Mouse (Mus musculus) liver, embryonic 14.5 days (tissue): ENCODE data around the gene Ppfibp1. TPM values are rescaled to one million over a fixed set of nuclear protein-coding genes. Genes with fewer than 3 reads are reported as not detected.

ENCODE experiments used
- ATAC-seq: fragments of 200-750 bp; cut with Nextera tagmentation; 2 replicates; pipeline ENCODE4 v1.8.0; 2017; ENCODE audit warnings: moderate number of reproducible peaks, mild to moderate bottlenecking, moderate library complexity; ENCODE audit not compliant: insufficient read depth
- DNase-seq, 3 experiments: peaks; one replicate each; pipeline ENCODE4 v3.0.0-alpha.2; 2012 to 2013; ENCODE audit warnings: low read depth in 3 of 3, low spot score in 3 of 3
- H3K27ac ChIP-seq: fragments of 300-500 bp; sonication (generic); 2 replicates; pipeline ENCODE4 v1.5.1; 2014; ENCODE audit warnings: moderate library complexity, mild to moderate bottlenecking, control low read depth, inconsistent platforms
- H3K27me3 ChIP-seq: fragments of 300-500 bp; sonication (generic); 2 replicates; pipeline ENCODE4 v1.6.1; 2014; ENCODE audit warnings: mild to moderate bottlenecking, low read length, moderate library complexity; ENCODE audit not compliant: control insufficient read depth, insufficient read depth
- H3K36me3 ChIP-seq: fragments of 300-500 bp; sonication (generic); replicated peaks from 2 replicates; pipeline ENCODE4 v1.6.1; 2014; ENCODE audit warnings: low read depth; ENCODE audit not compliant: control insufficient read depth, insufficient read depth
- H3K4me1 ChIP-seq, 2 experiments: fragments of 200-500 bp in 1 of 2; fragments of 300-500 bp in 1 of 2; sonication (generic) in 1 of 2; replicated peaks; 2 replicates each; pipeline ENCODE4 v1.6.1; 2012 to 2014; ENCODE audit warnings: antibody characterized with exemption in 1 of 2, inconsistent platforms in 1 of 2, low read length in 1 of 2; ENCODE audit not compliant: control insufficient read depth in 2 of 2, insufficient read depth in 2 of 2
- H3K4me2 ChIP-seq: fragments of 300-500 bp; sonication (generic); 2 replicates; pipeline ENCODE4 v1.6.1; 2014; ENCODE audit warnings: low read depth, mild to moderate bottlenecking, control low read depth, moderate library complexity
- H3K4me3 ChIP-seq, 2 experiments: fragments of 200-500 bp in 1 of 2; fragments of 300-500 bp in 1 of 2; sonication (generic) in 1 of 2; 2 replicates each; pipeline ENCODE4 v1.5.1; 2012 to 2014; ENCODE audit warnings: low read depth in 2 of 2, low read length in 2 of 2, mild to moderate bottlenecking in 2 of 2, control low read depth in 1 of 2, inconsistent platforms in 1 of 2, moderate library complexity in 1 of 2; ENCODE audit not compliant: insufficient read depth in 1 of 2
- H3K9ac ChIP-seq: fragments of 300-500 bp; sonication (generic); replicated peaks from 2 replicates; pipeline ENCODE4 v1.6.1; 2014; ENCODE audit warnings: mild to moderate bottlenecking, control low read depth, moderate library complexity
- H3K9me3 ChIP-seq: fragments of 300-500 bp; sonication (generic); 2 replicates; pipeline ENCODE4 v1.6.1; 2016; ENCODE audit warnings: low read length, mixed read lengths; ENCODE audit not compliant: control insufficient read depth
- CTCF ChIP-seq: IDR thresholded peaks from 2 replicates; pipeline ENCODE4 v1.5.1; 2016; ENCODE audit warnings: antibody characterized with exemption, low read depth, control low read depth
- EP300 ChIP-seq: IDR thresholded peaks from 2 replicates; pipeline ENCODE4 v1.6.1; 2016; ENCODE audit warnings: antibody characterized with exemption, low read depth
- WGBS: fragments of 180-500 bp; shearing (Covaris S2); extraction: QIAGEN DNeasy Blood & Tissue Kit; methylation state at CpG from one replicate; pipeline ENCODE4 v1.1.7; 2014; ENCODE audit not compliant: insufficient replicate concordance; 5-methylcytosine and 5-hydroxymethylcytosine counted together
- polyA plus RNA-seq, 2 experiments: library from polyadenylated mRNA; depleted of rRNA in 1 of 2; stranded (reverse) in 1 of 2; unstranded in 1 of 2; fragments of >200 nt; fragmentation: Nextera tagmentation in 1 of 2; extraction: Ambion mirVana in 1 of 2; gene quantifications; 2 replicates each; pipeline versions ENCODE4 v1.2.1 to v1.2.3; 2012 to 2014

The Ppfibp1 gene
- polyA plus RNA-seq, 2 experiments, result 5.2 to 9.1 TPM

DNA sequence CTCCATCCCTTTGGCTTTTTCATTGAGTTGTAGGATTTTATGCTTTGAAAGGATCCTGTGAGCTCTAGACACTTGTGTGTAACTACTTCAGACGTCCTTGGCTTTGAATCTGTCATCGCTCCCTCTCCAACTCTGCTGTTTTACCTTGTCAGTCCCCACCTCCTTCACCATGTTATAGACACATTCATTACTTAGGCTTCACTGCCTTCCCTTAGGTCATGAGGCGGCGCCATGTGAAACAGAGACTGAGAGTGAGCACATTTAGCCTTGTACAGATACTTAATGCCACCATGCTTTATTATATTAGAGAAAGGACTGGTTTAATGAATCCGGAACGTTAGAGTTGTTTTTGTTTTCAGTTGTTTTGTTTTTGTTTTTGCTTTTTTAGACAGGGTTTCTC, 83.7 kb downstream of the Ppfibp1 start:
- H3K9ac ChIP-seq, result no peak overlapping the region
- TF ChIP-seq EP300, result no peak
- no peak for TF ChIP-seq CTCF
- ATAC-seq, result no peak
- no peak for DNase-seq
- no peaks in the 10 kb centered on the region for H3K9me3 ChIP-seq
- H3K27me3 ChIP-seq, result no peaks in the 10 kb centered on the region
- WGBS, result 74% methylated on average over 6 of the region's 6 CpGs
- no peak overlapping the region for H3K27ac ChIP-seq
- H3K4me3 ChIP-seq, result no peak overlapping the region
- H3K4me2 ChIP-seq, result no peak overlapping the region
- H3K36me3 ChIP-seq, result no peaks in the 10 kb centered on the region
- H3K4me1 ChIP-seq, result peaks cover 0 to 5% of the 10 kb centered on the region in 2 experiments; a peak in 1 of 4 replicates

- Histone ChIP-seq H3K4me1 (peaks cover 0 to 5% of the 10 kb centered on the region in 2 experiments; a peak in 1 of 4 replicates), H3K9ac (no peak overlapping the region), H3K4me2 (no peak overlapping the region), H3K9me3 (no peaks in the 10 kb centered on the region), H3K27ac (no peak overlapping the region), H3K36me3 (no peaks in the 10 kb centered on the region), H3K4me3 (no peak overlapping the region), H3K27me3 (no peaks in the 10 kb centered on the region)
- no peak for ATAC-seq
- WGBS, result 46% methylated on average over 1 of the region's 1 CpGs
- DNase-seq, result no peak
- TF ChIP-seq EP300, result no peak
- no peak for TF ChIP-seq CTCF
Observed at GRCm38 (mm10) chr6:146972740-146973139, 84.5 kb downstream of the Ppfibp1 start.

DNA sequence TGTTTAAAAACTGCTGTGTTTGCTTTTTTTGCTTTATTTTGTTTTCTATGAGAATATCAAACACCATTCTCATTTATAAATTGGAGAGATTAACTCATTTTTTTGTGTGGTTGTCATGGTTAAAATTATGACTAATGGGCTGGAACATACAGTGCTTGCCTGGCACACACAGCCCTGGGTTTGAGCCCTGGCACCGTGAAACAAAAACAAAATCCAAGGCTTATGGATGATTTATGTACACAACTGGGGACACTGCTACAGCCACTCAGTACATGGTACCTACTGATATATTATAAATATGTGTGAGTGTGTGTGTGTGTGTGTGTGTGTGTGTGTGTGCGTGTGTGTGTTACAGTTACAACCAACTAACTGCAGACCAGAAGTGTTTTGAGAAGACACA, 85.1 kb downstream of the Ppfibp1 start:
- WGBS, result 61% methylated on average over 2 of the region's 2 CpGs
- ATAC-seq (no peak), DNase-seq (no peak)
- H3K9me3 ChIP-seq, result no peaks in the 10 kb centered on the region
- no peak overlapping the region for H3K4me3 ChIP-seq
- TF ChIP-seq EP300, result no peak
- TF ChIP-seq CTCF, result no peak
- H3K27me3 ChIP-seq, result no peaks in the 10 kb centered on the region
- H3K36me3 ChIP-seq, result no peaks in the 10 kb centered on the region
- no peak overlapping the region for H3K4me2 ChIP-seq
- H3K4me1 ChIP-seq, result peaks cover 0 to 5% of the 10 kb centered on the region in 2 experiments; a peak in 1 of 4 replicates
- no peak overlapping the region for H3K9ac ChIP-seq
- no peak overlapping the region for H3K27ac ChIP-seq

GRCm38 (mm10) chr6:146973830-146974229, 85.5 kb downstream of the Ppfibp1 start:
- Histone ChIP-seq H3K36me3 (no peaks in the 10 kb centered on the region), H3K4me3 (no peak overlapping the region), H3K4me1 (peaks cover 0 to 5% of the 10 kb centered on the region in 2 experiments; a peak in 1 of 4 replicates), H3K27me3 (no peaks in the 10 kb centered on the region), H3K9me3 (no peaks in the 10 kb centered on the region), H3K4me2 (no peak overlapping the region), H3K27ac (no peak overlapping the region), H3K9ac (no peak overlapping the region)
- ATAC-seq (no peak), DNase-seq (no peak)
- TF ChIP-seq EP300 (no peak), CTCF (no peak)

- Histone ChIP-seq H3K4me1 (peaks cover 0 to 5% of the 10 kb centered on the region in 2 experiments; a peak in 1 of 4 replicates), H3K36me3 (no peaks in the 10 kb centered on the region), H3K4me2 (no peak overlapping the region), H3K4me3 (no peak overlapping the region), H3K9me3 (no peaks in the 10 kb centered on the region), H3K9ac (no peak overlapping the region), H3K27ac (no peak overlapping the region), H3K27me3 (no peaks in the 10 kb centered on the region)
- TF ChIP-seq EP300, result no peak
- no peak for TF ChIP-seq CTCF
- DNase-seq (no peak), ATAC-seq (no peak)
- WGBS, result 81% methylated on average over 8 of the region's 8 CpGs
Observed at GRCm38 (mm10) chr6:146976446-146976845, 88.2 kb downstream of the Ppfibp1 start.
